Mouse (Mus musculus) thymus, postnatal 36 days (tissue): ENCODE measurements around the gene Rhot2.

Experiments
- DNase-seq, 2 experiments: peaks; one replicate each; pipeline ENCODE4 v3.0.0; 2022; ENCODE audit warnings: mixed read lengths in 2 of 2

The Rhot2 gene

GRCm38 (mm10) chr17:25844396-25844901 lies at the start of gene Rhot2:
Gene Rhot2 (minus strand): TSS chr17:25844851.
- peak; percentile 97 to 98 for DNase-seq

DNA sequence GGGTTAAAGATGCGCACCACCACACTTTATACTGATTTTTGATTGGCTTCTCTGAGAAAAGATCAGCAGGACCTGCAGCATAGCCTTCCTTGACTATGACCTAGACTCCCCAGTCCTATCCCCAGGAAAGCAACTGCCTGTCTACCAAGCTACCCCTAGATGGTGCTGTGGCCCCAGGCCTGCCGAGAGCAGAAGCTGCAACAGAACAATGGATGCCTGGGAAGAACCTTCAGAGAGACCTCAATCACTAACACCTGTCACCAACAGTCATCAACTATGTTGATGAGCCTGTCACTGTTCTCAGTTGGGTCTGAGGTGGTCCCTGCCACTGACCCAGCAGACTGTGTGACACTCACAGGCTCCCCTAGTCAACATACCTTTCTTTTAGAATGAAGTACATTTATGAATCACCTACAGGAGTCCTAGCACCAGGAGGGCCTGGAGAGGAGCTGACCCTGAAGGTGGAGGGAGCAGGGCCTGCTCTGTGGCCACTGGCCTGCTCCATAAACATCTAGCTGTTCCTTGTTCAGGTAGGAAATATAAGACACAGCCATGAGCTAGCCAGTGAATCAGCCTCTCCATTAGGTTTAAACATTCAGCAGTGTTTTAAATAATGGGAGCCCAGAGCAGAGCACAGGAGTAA lies 49.4 kb upstream of the Rhot2 start:
- peak; percentile 65 to 66 for DNase-seq

- DNase-seq = no peak
These were observed 44.2 kb upstream of the Rhot2 start for GRCm38 (mm10) chr17:25888837-25889236.

- no peak for DNase-seq
These were observed 42.8 kb upstream of the Rhot2 start for GRCm38 (mm10) chr17:25887467-25887866.

DNA sequence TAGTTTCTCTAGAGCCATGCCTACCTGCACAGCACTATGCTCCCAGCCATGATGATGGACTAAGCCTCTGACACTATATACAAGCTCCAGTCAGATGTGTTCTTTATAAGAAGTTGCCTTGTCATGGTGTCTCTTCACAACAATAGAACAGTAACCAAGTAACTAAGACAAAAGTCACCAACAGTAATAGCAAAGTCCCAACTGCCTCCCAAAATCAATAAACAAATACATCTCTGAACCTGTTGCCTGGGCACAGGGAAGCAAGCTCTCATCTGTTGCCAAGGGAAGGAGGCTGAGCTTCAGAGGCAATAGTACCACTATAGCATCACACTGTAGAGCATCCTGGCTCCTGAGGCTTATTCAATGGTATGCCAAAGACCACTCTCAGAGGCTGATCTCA lies 42.2 kb upstream of the Rhot2 start:
- DNase-seq = no peak

GRCm38 (mm10) chr17:25885636-25886035 lies 41.0 kb upstream of the Rhot2 start:
- DNase-seq = peak in 1 of 2 experiments; percentile 24

DNA sequence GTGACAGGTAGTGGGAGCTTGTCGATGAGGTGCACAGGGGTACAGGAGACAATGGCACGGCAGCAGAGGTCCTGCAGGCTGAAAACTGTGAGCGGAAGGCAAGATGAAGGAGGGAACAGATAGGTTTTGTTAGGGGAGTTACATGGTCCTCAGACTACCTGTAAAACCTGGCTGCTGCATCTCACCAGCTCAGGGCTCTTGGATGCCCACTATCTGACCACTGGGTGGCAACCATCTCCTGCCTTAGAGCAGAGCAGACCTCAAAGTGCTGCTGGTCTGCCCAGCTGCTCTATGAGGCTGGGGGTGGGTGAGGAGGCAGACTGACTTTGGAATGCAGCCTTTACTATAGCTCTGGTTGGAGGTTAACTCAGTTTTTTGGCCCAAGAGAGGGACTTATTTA lies 39.2 kb upstream of the Rhot2 start:
- DNase-seq = no peak

GRCm38 (mm10) chr17:25883268-25883667 lies 38.6 kb upstream of the Rhot2 start:
- no peak for DNase-seq

- DNase-seq = no peak
These were observed 37.7 kb upstream of the Rhot2 start for GRCm38 (mm10) chr17:25882306-25882705.

GRCm38 (mm10) chr17:25881691-25882090 lies 37.0 kb upstream of the Rhot2 start:
- no peak for DNase-seq

- DNase-seq = no peak
These were observed 36.4 kb upstream of the Rhot2 start for GRCm38 (mm10) chr17:25880913-25881641.

DNA sequence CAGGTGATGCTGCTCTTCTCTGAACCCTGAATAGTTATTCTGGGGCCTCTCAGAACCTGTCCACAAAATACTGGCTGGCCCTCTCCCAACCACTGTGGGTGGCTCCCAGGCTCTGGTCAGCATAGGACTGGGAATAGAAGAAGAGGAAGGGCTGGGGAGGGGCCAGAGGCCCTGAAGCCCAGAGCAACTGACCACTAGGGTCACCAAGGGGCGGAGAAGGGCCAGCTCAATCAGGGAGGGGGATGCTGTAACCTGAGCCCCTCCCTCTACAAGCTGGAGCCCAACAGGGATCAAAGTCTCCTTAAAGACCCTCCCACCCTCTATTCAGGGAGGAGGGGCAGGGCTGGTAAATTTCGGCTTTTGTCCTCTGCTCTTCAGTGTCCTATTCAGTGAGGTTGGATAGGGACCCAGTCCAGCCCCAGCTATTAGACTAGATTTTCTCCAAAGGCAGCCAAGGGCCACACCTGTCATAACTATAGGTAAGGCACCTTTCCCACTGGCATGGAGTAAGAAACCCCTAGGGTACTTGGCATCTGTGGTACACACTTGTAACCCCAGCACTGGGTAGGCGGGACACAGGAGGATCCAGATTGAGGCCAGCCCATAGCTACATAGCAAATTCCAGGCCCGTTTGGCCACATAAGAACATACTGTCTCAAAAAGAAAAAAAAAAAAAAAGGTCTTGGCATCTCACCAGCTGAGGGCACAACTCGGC lies 35.7 kb upstream of the Rhot2 start, which contains the start of gene Wfikkn1:
Gene Wfikkn1, minus strand, starts transcription at position 663 of the 715 bp plus-strand sequence.
- DNase-seq = no peak

GRCm38 (mm10) chr17:25879750-25880149 lies 35.1 kb upstream of the Rhot2 start:
- no peak for DNase-seq

DNA sequence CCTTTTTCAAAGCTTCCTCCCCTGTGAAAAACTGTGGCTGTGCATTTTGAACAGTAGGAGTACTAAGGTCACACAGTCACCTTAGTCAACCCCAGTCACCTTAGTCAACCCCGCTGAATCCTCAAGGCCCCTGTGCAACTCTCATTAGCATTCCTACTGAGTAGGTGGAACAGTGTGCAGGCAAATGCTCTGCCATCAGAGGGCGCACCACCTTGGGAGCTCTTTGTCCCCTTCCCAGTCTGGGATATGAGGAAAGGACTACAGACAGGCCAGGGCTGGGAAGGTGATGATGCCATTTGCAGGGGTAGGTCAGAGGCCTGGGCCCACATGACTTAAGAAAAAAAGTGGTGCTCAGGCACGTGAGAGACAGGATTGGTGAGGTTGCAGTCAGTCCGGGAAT lies 34.6 kb upstream of the Rhot2 start:
- DNase-seq = peak in 1 of 2 experiments; percentile 25

GRCm38 (mm10) chr17:25878611-25879180 lies 34.0 kb upstream of the Rhot2 start:
- no peak for DNase-seq

GRCm38 (mm10) chr17:25877741-25878610 lies 33.3 kb upstream of the Rhot2 start:
- no peak for DNase-seq

GRCm38 (mm10) chr17:25877025-25877424 lies 32.4 kb upstream of the Rhot2 start:
- DNase-seq = no peak

DNA sequence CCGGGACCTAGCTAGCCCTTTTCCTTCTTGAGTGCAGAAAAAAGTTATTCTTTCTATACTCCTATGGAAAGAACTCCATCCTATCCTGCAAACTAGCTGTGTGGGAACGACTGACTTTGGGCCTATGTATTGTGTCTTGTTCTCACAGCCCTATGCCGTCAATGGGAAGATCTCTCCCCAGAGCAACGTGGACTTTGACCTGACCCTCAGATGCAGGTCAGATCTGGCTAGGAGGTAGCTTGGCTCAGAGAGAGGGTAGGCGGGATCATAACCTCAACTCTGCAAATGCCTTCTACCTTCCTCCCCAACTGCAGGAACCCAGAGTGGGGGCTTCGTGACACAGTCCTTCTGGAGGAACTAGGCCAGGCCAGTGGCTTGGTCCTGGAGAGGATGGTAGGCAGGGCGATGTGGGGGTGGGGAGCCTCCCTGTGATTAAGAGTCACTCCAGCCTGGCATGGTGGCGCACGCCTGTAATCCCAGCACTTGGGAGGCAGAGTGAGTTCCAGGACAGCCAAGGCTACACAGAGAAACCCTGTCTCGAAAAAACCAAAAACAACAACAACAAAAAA lies 31.8 kb upstream of the Rhot2 start:
- no peak for DNase-seq

DNA sequence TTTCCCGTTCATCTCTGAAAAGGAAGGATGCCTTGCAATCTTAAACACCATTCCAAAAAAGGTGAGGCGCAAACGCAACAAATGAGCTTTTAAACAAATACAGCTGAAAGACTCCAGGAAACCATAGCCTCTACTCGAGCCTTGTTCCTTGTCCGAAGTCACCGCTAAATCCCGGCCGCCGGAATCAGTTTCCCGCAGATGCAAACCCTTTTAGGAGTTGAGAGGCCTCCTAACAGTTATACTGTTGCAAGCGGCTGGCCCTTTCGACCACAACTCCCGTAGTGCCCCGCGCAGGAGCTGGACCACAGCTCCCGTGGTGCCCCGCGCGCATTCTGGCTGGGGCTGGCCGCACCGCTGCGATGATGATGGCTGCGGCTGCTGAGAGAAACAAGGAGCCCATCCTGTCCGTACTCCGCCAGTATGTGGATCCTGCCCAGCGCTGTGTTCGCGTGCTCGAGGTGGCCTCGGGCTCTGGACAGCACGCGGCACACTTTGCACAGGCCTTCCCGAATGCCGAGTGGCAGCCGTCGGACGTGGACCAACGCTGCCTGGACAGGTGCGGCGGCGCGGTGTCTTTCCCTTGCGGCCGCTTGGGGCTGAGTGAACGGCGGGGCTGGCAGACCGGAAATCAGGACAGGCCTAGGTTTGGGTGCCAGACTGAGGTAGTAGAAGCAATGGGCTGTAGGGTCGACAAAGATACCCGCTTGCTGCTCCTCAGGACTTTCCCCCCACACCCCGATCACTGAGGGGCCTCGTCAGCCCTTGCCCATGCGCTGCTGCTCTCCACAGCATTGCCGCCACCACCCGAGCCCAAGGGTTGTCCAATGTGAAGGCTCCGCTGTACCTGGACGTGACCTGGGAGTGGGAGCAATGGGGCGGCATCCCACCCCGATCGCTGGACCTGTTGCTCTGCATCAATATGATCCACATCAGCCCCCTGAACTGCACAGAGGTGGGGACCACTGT lies 30.8 kb upstream of the Rhot2 start:
- DNase-seq = peak; percentile 81 to 86

GRCm38 (mm10) chr17:25874721-25875170 lies 30.1 kb upstream of the Rhot2 start, which contains the start of gene Mettl26:
Gene Mettl26 (plus strand): TSS chr17:25875074.
- peak; percentile 89 to 94 for DNase-seq
